Mouse (Mus musculus) limb, embryonic 13.5 days (tissue): Measurements from ENCODE around the gene Klf7. TPM values are rescaled to one million over a fixed set of nuclear protein-coding genes. Genes with fewer than 3 reads are reported as not detected.

Source experiments
- microRNA-seq: library from miRNA; unstranded; fragments of <30 nt; microRNA quantifications from one replicate; pipeline ENCODE4, GENCODE M21; 2016
- polyA plus RNA-seq: library from polyadenylated mRNA; unstranded; fragments of >200 nt; fragmentation: Nextera tagmentation; extraction: Ambion mirVana; gene quantifications from 2 replicates; pipeline ENCODE4 v1.2.1, GENCODE M21; 2015

The Klf7 gene
- polyA plus RNA-seq, 1 experiment from 2014 or later: 20.0 TPM

Small RNA genes lying within 50 kb of the gene (microRNA-seq; reads per million reads assigned to microRNA genes)
- gene Mir6899: not detected
